Mouse (Mus musculus) testis, adult 2 months (tissue): Measurements from ENCODE around the gene Aldh1l1.
"Not testable (repeated sequence)": the region's sequence is repeated elsewhere in the genome, so short reads cannot be mapped to it uniquely, and the experiment has no call there.

Source experiments
- CTCF ChIP-seq: fragments of 200-500 bp; IDR thresholded peaks from 2 replicates; pipeline ENCODE4 v1.5.1; 2012; ENCODE audit warnings: low read depth, mild to moderate bottlenecking, inconsistent platforms, low read length, moderate library complexity; ENCODE audit not compliant: control insufficient read depth, insufficient read depth, insufficient replicate concordance
- POLR2A ChIP-seq: fragments of 200-500 bp; IDR thresholded peaks from 2 replicates; pipeline ENCODE4 v1.6.1; 2012; ENCODE audit warnings: low read depth, mild to moderate bottlenecking, inconsistent platforms, low read length, moderate library complexity; ENCODE audit not compliant: control insufficient read depth

DNA sequence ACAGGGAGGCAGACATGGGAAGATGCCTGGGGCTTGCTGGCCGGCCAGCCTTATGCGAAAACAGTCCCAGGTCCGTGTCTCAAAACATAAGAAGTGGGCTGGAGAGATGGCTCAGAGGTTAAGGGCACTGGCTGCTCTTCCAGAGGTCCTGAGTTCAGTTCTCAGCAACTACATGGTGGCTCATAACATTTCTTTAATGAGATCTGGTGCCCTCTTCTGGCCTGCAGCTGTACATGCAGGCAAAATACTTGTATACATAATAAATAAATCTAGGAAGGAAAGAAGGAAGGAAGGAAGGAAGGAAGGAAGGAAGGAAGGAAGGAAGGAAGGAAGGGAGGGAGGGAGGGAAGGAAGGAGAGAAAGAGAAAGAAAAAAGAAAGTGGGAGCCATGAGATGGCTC lies 146.3 kb downstream of the Aldh1l1 start:
- not testable (repeated sequence) for TF ChIP-seq CTCF, POLR2A
